Mouse (Mus musculus) left cerebral cortex, postnatal 4 days (tissue): ENCODE data around the gene Med26. TPM values are rescaled to one million over a fixed set of nuclear protein-coding genes. Genes with fewer than 3 reads are reported as not detected.
A peak's percentile ranks its signal among the peaks of the same experiment; 100 is the strongest.

ENCODE experiments used
- DNase-seq: peaks from one replicate; pipeline ENCODE4 v3.0.0-alpha.2; 2022
- intact Hi-C: fragments of 180-260 bp; cut with DNase I; formaldehyde crosslinking; loops from one replicate; pipeline ENCODE4 v1.15.1; 2025
- total RNA-seq, 2 experiments: library from RNA; stranded (reverse); gene quantifications; 2 replicates each; pipeline ENCODE4 v1.2.3; 2021

The Med26 gene
- total RNA-seq, 2 experiments from 2014 or later, result 13.3 to 13.8 TPM

GRCm38 (mm10) chr8:72548644-72549313 is 709 bp upstream of the Med26 start:
- intact Hi-C loops, result loop anchor here (5.0 kb wide), 1 partner anchor 56 kb away; the partner anchor contains the start of gene Slc35e1
- no peak for DNase-seq

GRCm38 (mm10) chr8:72547122-72547801 is 808 bp downstream of the Med26 start:
- peak; percentile 19 for DNase-seq
- intact Hi-C loops, result loop anchor here (5.0 kb wide), 1 partner anchor 55 kb away; the partner anchor contains the start of gene Slc35e1

DNA sequence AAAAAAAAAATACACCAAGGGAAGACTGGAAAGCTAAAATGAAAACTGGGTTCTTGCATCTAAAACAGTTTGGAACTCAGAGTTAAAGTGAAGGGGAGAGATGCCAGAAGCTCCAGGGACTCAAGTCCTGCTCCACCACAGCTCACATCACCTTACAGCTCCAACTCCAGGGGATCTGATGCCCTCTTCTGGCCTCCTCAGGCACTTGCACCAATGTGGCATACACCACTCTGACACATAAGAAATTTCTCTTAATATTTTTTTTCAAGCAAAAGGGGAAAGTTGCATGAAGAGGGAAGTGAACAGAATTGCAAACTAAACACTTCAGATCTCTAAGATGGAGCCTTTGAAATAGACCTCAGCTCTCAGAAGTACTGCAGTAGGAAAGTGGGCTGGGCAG is 8.8 kb downstream of the Med26 start:
- no peak for DNase-seq
- intact Hi-C loops, result no loop called here

DNA sequence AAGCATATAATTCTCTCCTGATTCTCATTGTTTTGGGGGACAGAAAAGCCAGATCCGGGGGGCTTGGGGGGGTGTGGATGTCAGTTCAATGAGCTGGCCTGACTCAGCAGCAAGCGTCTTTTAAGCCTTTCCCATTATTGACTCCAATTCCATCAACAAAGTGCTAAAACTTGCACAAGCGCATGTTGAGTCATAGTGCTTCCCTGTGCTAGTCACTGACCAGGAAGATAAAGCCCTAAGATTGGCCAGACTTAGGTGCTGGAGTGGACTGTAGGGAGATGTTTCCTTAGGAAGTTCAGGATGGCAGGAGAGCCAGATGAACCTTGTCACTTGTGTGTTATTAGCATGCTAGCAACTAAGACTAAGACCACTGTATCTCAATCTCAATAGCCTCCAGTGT is 13.2 kb downstream of the Med26 start:
- intact Hi-C loops, result no loop called here
- no peak for DNase-seq

DNA sequence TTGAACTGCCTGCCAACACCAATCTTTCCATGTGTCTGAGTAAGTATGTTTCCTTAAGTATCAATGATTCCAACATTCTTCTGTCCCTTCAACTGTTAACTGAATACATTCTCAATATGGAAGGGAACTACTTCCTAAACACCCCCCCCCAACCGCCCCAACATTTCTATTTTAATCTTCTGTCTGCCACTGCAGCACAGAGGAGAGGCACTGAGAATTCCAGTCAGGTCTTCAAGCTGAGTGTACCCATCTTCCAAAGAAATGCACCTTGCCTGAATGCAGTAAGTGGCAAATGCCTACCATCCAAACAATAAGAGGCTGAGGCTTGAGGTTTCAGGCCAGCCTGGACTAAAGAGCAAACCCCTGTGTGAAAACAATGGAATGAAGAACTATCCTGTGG is 16.0 kb downstream of the Med26 start:
- intact Hi-C loops, result no loop called here
- no peak for DNase-seq

- DNase-seq, result no peak
- intact Hi-C loops, result no loop called here
These were observed 26.2 kb downstream of the Med26 start for GRCm38 (mm10) chr8:72521888-72522287.

DNA sequence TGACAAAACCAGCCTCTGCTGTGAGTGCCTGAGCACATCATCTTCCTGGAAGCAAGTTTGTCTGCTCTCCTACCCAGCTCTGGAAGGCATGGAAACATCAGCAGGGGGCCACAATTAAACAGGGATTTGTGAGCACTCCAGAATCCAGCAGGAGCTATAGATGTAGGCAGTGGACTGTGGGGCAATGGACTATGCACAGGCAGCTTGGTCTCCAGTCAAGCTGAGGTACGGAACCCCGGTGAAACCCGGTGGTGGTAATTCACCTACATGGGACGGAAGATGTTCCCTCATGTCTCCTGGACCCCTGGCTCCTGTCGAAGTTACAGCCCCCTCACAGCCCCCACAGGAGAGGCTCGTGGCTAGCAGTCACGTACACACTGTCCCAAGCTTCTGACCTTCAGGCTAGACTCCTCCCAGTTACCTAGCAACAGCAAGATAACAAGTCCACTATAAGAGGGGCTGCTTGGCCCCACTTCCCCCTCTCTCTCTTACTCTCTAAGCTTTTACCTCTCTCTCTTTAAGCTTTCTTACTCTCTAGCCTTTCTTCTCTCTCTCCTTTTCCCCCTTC is 30.6 kb downstream of the Med26 start:
- no peak for DNase-seq
- intact Hi-C loops, result loop anchor here (2.0 kb wide), 1 partner anchor 27 kb away; no protein-coding TSS in a partner anchor

GRCm38 (mm10) chr8:72513158-72513557 is 34.9 kb downstream of the Med26 start:
- intact Hi-C loops, result no loop called here
- no peak for DNase-seq

- intact Hi-C loops, result no loop called here
- no peak for DNase-seq
These were observed 35.4 kb downstream of the Med26 start for GRCm38 (mm10) chr8:72512648-72513047.

GRCm38 (mm10) chr8:72507505-72507904 is 40.6 kb downstream of the Med26 start:
- DNase-seq, result peak; percentile 39
- intact Hi-C loops, result no loop called here

DNA sequence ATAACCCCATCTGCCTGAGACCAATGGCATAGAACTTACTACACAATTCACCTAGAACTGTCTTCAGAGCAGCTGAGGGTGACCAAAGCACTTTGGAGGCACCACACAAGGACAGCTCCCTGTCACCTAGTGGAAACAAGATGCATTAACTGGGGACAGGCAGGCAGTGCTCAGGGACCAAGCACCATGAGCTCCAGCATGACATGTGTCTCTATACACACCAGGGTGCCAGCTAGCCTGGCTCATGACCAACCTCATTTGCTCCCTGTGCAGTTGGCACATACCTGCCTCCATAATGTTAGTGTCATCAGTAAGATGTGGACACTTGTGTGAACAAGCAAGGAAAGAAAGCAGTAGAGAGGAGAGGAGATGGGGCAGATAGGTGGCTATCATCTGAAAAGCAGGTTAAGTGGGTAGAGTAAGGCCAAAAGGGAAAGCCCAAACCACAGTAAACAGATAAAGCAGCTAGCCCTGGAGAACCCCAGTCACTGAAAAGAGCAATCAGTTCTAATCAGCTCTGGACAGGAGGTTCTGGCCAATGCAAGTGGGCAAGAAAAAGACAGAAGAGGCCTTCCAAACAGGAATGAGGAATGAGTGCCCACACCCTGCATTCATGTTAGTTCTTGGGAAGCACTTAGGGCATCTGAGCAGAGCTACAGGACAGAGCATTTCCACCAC is 43.3 kb downstream of the Med26 start:
- intact Hi-C loops, result no loop called here

GRCm38 (mm10) chr8:72504137-72504536 is 43.9 kb downstream of the Med26 start:
- intact Hi-C loops, result no loop called here
- peak; percentile 46 for DNase-seq

More for the DNA sequence above, 43.3 kb downstream of the Med26 start:
- peak; percentile 65 for DNase-seq

GRCm38 (mm10) chr8:72500521-72500931 is 47.5 kb downstream of the Med26 start:
- intact Hi-C loops, result no loop called here
- DNase-seq, result no peak

DNA sequence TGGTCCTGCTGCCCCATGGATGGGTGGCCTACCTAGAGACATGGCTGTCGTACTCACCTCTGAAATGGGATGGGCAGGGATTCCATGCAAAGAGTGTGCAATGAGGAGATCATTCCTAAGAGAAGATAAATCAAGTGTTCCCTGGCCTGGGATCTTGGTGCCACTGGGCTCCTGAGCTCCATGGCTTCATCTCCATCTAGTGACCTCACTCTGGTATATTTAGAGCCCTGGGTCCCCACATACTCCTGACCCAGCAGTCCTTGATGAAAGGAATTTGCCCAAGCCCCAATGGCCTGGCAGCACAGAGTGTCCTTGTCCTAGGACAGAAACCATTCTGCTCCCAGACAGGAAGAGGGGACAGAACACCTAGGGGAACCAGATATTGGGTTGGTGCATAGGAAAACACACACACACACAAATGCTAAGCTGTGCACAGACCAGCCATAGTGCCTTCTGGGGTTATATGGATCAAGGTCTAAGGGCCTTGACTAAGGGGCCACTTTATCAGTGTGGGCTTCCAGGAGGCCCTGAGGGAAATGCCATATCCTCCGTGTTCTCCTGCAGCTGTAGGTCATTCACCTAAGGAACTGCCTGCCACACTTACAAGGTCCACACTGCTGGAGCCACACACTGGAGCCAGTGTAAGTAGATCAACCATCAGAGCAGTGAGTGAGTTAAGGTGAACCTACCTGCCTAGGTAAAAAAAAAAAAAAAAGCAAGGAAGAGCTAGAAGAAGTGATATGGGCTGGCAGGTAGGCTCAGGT is 48.4 kb downstream of the Med26 start:
- intact Hi-C loops, result no loop called here
- DNase-seq, result no peak

GRCm38 (mm10) chr8:72498527-72498926 is 49.5 kb downstream of the Med26 start:
- no peak for DNase-seq
- intact Hi-C loops, result no loop called here

DNA sequence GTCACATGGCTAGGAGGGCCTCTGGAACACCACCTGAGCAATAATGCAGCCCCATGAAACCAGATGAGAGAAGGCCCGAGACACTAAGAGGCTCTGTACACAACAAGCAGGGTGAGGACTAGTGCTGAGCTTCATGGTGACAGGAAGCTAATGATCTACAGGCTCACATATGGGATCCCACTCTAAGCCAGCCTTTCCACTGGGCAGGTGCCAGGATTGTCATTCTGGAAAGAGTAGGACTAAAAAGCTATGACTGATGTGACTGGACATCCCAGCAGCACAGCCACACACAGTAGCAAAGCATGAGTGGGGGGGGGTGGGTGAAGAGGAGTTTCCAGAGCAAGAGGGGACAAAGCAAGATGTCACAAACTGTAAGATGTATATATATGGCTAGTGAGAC is 50.2 kb downstream of the Med26 start:
- intact Hi-C loops, result no loop called here

GRCm38 (mm10) chr8:72496217-72496616 is 51.9 kb downstream of the Med26 start:
- DNase-seq, result no peak
- intact Hi-C loops, result no loop called here

More for the DNA sequence above, 50.2 kb downstream of the Med26 start:
- peak; percentile 47 for DNase-seq

DNA sequence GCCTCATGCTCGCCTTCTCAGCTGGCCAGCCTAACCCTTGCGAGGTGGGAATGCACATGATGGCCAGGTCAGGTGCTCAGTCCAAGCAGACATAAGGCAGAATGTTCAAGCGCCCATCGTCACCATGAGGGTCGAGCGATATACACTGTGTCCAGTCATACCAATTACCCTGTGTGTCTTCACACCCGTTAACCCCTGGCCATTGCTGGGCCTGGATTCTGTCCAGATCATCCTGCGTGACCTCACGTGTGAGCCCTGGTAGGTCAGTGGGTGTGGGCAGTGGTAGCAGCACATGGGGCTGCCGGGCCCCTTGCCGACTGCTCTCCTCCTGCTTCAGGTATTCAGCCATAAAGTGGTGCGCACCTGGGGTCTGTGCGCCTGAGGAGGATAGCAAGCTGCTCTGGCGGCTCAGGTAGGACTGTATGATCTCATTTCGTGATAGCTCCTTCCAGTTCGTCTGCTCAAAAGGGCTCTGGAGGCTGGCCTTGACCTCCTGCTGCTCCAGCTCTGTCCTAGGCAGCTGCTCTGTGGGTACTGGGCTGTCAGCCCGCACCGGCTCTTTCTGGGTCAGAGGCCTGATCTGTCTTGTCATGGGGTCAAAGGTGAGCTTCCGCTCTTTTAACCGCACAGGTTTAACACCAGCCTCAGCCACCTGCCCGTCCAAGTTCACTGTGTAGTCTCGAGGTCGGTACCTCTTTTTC is 52.5 kb downstream of the Med26 start:
- no peak for DNase-seq
- intact Hi-C loops, result no loop called here

- no peak for DNase-seq
- intact Hi-C loops, result loop anchor here (5.0 kb wide), 1 partner anchor 54 kb away; the partner anchor contains the start of gene Med26
These were observed 54.7 kb downstream of the Med26 start for GRCm38 (mm10) chr8:72493381-72493780.

- peak; percentile 99 for DNase-seq
- intact Hi-C loops, result loop anchor here (5.0 kb wide), 1 partner anchor 55 kb away; the partner anchor contains the start of gene Med26
These were observed 55.4 kb downstream of the Med26 start for GRCm38 (mm10) chr8:72492622-72493081.
